Mouse (Mus musculus) lung, postnatal 0 days (tissue): ENCODE data around the gene Mta1.

Experiments
- CTCF ChIP-seq: IDR thresholded peaks from 2 replicates; pipeline ENCODE4 v1.5.1; 2016; ENCODE audit warnings: antibody characterized with exemption, mild to moderate bottlenecking
- EP300 ChIP-seq: IDR thresholded peaks from 2 replicates; pipeline ENCODE4 v1.6.1; 2016; ENCODE audit warnings: antibody characterized with exemption, mild to moderate bottlenecking, control low read depth

DNA sequence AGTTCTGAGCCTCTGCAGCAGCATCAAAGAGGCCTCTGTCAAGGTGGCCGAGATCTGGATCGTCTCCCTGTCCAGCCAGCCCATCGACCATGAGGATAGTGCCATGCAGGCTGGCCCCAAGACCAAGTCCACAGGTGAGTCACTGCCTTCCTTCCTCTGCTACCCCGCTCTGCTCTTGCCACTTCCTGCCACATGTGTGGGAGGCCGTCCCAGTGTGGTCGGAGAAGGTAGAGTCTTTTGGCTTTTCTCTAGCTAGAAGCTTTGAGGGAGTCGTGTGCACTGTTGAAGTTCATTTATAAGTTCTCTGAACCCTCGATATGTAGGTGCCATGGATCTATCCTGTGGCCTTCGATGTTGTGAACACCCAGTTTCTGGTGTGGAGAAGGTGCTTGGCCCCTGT lies 48.2 kb upstream of the Mta1 start:
- no peak for TF ChIP-seq CTCF
- no peak for TF ChIP-seq EP300
